Mouse (Mus musculus): ENCODE data around the gene Zic5.

Zic5 gene

GRCm38 (mm10) chr14:122480355-122480754 is 14.9 kb upstream of the Zic5 start:
- no peak for DNase-seq (ENCODE audit: extremely low read depth, insufficient read length, low spot score)

DNA sequence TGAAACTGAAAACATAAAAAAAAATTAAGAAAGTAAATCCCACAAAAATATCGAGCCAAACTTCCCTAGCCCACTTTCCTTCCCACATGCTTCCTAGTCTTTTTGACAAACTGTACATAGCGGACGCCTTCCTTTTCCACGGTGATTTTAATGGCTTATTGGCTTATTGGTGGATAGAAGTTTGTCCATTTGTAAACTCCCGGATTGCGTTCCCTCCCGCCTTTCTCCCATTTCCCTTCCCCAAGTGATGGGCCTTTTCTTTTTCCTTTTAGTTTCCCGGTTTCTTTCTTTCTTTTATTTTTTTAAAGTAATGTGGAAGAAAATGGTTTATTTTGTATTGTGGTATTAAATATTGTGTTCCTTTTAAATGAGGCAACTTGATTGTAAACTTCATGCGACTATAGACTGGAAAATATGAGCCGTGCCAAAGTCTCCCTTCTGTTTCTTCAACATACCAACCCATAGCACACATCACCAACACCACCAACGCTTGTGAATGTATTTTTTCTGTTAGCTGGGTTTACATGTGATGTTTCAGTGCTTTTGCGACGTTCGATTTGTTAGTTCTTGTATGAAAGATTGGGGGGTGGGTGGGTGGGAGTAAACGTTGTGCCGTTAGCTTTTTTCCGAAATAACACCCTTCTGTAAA is 14.1 kb upstream of the Zic5 start:
- no peak for DNase-seq (ENCODE audit: extremely low read depth, insufficient read length, low spot score)

DNA sequence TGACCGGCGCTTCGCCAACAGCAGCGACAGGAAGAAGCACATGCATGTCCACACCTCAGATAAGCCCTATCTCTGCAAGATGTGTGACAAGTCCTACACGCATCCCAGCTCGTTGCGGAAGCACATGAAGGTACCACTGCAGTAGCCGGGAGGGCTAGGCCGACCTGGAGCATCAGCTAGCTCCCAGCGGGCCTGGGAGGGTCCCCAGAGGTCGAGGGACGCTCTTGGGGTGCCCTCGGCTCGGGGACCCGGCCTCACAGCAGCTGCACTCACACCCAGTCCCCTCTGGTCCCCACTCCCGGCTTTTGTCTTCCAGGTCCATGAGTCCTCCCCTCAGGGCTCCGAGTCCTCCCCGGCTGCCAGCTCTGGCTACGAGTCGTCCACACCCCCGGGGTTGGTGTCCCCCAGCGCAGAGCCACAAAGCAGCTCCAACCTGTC is 13.1 kb upstream of the Zic5 start:
- no peak for DNase-seq (ENCODE audit: extremely low read depth, insufficient read length, low spot score)

DNA sequence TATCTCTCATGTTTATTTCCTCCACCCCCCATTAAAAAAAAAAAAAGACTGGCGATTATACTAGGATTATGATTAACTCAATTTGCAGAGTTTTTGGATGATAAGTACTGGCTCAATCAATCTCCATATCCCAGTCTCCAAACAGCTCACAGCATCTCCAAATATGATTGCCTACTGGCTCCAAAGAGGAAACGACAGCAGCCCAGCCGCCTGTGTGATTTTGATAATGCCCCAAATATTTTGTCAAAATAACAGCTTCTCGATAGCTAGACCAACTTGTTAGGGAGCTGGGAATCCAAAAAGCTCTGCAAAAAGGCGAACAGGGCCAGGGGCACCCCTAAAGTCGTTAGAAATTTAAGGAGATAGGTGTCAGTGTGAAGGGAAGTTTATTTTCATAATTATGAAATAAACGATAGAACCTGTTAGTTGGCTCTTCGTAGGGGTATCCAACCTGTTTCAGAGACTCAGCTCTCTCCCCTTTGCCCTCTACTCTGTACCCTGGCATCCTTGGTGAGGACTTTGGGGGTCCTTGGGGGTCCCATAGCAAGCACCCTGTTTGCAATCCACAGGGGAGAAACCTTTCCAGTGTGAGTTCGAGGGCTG is 12.6 kb upstream of the Zic5 start:
- no peak for DNase-seq (ENCODE audit: extremely low read depth, insufficient read length, low spot score)

- DNase-seq (ENCODE audit: extremely low read depth, insufficient read length, low spot score) = no peak
These were observed 11.8 kb upstream of the Zic5 start for GRCm38 (mm10) chr14:122477261-122477671.

- no peak for DNase-seq (ENCODE audit: extremely low read depth, insufficient read length, low spot score)
These were observed 11.3 kb upstream of the Zic5 start for GRCm38 (mm10) chr14:122476822-122477215.

GRCm38 (mm10) chr14:122476041-122476821 is 10.8 kb upstream of the Zic5 start:
- no peak for DNase-seq (ENCODE audit: extremely low read depth, insufficient read length, low spot score)

- DNase-seq (ENCODE audit: extremely low read depth, insufficient read length, low spot score) = no peak
These were observed 10.1 kb upstream of the Zic5 start for GRCm38 (mm10) chr14:122475557-122476040.

DNA sequence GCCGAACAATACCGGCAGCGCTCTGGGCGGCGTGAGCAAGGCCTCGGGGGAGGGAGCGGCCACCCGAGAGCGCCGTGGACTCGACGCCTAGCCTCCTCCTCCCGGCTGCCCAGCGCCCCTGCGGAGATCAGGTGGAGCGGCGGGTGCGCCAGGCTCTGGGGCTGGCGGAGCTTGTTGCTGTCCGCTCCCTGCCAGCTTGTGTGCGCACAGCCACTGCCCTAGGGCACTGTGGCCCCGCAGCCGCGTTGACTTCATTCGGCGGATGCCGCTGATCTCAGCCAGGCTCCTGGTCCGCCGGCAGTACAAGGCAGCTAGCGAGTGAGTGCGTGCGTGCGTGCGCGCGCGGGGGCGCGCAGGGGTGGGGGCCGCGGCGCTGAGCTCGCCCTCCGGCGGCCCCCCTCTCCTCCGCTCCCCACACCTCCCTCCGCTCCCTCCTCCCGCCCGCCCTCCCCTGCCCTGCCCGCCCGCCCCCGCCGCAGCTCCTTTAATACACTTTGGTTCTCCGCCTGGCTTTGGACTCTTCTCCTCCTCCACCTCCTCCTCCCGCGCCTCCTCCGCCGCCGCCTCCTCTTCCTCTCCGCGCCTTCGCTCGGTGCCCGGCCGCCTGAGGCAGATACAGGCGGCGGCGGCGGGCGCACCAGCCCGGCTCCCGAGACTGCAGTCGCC is 9.5 kb upstream of the Zic5 start, which contains the start of gene Zic2:
TSS of gene Zic2 (plus strand) at position 545 of the 666 bp plus-strand sequence.
- no peak for DNase-seq (ENCODE audit: extremely low read depth, insufficient read length, low spot score)

DNA sequence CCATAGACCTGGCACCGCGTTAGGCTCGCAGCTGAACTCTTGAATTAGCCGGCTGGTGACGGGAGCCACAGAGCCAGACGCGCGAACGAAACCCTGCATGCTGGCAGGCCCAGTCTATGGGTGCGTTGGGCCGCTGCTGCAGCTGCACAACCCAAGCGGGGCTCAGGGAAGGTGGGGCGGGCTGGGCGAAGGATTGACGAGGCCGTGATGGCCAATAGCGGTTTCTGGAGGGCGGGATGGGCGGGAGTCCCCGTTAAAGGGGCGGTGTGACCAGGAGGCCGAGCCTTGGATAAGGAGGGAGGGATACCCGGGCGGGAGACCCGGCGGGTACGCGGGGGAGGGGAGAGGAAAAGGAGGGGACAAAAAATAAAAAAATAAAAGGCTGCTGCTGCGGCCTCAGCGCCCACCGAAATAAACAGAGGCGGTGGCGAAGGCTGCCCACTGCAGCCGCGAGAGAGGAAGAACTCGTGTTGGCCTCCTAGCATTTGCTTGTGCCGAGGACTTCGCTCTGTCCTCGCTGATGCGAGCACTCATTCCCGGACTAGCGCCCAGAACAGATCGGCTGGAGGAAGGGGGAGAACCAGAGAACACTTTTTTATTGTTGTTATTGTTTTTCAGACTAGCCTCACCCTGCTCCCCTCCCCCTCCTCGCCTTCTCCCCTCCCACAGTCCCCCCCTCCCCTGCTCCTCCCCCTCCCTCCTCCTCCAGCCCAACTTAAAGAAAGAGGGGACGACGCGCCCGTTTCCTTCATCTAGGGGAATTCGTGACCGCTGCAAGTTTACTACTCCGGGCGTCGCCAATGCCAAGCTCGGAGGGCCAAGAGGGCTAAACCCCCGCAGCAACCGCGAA is 8.8 kb upstream of the Zic5 start:
- DNase-seq (ENCODE audit: extremely low read depth, insufficient read length, low spot score) = no peak

- no peak for DNase-seq (ENCODE audit: extremely low read depth, insufficient read length, low spot score)
These were observed 7.8 kb upstream of the Zic5 start for GRCm38 (mm10) chr14:122473211-122473751.

DNA sequence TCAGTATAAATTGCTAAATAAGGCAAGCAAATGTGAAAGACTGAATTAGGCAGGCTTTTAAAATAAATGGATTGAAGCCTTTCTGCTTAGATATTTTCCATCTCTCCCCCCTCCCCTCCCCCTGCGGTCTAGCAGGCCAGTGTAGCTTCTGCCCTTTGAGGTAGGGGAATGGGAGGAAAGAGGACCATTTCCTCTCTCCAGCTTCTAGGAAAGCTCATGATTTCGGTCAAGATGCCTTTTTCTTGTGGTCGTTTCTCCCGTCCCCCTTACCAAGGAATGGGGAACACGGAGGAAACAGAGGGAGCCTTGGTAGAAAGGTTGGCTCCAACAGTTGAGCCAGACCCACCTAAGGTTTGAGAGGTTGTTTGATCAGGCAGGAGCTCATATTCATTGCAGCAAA is 7.2 kb upstream of the Zic5 start:
- no peak for DNase-seq (ENCODE audit: extremely low read depth, insufficient read length, low spot score)

DNA sequence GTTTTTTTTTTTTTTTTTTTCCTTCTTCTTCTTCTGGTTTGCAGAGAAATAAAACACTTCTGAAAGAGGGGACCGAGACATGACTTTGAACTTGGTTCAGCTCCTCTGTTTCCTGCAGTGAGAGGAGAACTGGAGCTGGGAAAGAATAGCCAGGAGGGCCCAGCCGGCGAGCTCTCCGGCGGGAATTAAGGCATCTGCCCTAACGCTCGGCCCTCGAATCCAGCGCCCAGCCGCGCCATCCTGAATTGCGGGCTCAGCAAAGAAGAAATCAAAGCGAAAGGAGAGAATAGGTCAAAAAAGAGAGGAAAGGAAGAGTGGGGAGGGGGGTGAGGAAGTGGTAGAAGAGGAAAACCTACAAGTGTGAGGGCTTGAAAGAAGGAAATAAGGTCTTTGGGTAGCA is 6.7 kb upstream of the Zic5 start:
- no peak for DNase-seq (ENCODE audit: extremely low read depth, insufficient read length, low spot score)

DNA sequence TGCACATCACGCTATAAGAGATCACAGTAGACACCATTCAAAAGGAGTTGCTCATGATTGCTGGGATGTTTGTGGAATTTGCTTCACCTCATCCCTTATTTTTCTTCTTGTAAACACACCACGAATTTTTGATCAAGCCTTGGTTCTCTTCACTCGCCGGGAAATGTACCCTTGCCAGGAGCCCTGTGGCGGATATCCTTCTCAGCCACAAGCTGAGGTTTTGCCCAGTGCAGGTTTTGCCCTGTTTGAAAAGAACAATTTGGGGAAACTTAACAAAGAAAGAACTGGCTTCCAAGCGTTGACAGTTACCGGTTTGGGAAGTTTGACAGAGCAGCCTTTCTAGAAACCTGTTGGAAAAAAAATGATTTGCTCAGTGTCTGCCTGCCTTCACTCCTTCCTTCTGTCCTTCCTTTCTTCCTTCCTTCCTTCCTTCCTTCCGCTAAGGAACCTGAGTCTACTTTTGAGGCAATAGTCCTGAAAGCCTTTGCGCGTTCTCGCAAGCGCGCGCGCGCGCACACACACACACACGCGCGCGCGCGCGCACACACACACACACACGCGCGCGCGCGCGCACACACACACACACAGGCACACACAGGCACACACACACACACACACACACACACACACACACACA is 6.1 kb upstream of the Zic5 start:
- peak; percentile 27 for DNase-seq (ENCODE audit: extremely low read depth, insufficient read length, low spot score)

DNA sequence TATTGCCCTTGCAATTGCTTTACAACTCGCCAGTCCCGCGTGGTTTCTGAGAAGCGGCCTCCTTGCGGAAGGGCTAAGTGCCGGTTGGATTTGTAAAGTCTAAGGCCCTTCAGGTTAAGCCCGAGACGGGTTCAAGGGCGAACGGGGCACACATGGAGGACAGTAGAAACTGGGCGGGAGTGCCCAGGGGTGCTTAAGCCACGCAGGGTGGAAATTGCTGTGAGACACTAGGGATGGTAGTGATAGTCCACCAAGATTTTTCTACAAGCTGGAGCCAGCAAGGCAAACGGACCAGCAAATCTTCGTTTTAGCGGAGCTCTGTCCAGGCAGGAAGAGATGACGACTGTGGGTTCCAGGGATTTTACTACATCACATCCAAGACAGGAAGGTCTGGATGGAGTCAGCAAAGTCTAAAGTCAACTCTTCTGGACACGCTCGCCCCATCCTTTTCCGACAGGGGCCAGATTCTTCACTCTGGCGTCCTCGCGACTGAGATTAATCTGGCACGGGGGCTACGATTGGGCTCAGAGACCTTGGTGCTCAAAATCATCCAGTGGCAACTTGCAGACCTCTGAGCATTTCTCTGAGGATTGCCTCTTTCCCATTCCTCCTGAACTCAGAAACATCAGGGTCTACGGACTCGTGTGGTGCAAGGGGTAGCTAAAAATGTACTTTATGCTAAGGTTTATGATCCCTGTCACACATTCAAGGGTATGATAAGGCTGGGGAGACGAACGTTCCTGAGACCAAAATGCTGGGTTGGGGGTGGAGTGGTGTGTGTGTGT is 3.7 kb upstream of the Zic5 start:
- DNase-seq (ENCODE audit: extremely low read depth, insufficient read length, low spot score) = no peak

- DNase-seq (ENCODE audit: extremely low read depth, insufficient read length, low spot score) = no peak
These were observed 2.7 kb upstream of the Zic5 start for GRCm38 (mm10) chr14:122467926-122468841.

DNA sequence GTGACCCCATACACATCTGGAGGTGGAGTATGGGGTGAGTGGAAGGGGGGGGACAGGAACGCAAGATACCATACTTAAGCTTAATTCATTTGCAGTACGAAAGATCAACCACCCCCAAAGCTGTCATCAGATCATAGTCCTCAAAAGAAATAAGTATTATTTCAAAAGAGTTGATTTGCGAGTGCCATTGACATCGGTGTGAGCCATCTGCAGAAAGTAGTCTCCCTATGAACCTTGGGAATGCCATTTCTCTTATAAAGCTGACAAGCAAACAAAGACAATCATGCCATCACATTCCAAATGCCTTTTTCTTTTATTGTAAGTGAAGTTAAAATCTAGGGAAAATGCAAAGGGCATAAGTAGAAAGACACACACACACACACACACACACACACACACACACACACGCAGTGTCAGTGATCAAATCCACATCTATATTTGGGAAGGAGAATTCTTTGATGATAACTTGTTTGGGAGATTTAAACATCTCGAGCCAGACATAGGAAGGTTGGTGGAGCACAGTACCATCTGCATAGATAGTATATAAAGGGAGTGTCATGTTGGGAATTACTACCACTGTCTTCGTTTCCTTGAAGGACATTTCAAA is 1.4 kb upstream of the Zic5 start:
- DNase-seq (ENCODE audit: extremely low read depth, insufficient read length, low spot score) = no peak

All from 3134 (cell line).